Mouse (Mus musculus) ES-E14 (cell line): ENCODE data around the gene Gm9747. TPM values are rescaled to one million over a fixed set of nuclear protein-coding genes. Genes with fewer than 3 reads are reported as not detected.

Source experiments
- DNase-seq: peaks from one replicate; pipeline ENCODE4 v3.0.0-alpha.2; 2013; ENCODE audit warnings: low read depth, low spot score
- H3K27ac ChIP-seq: 2 replicates; pipeline ENCODE4 v1.5.1; 2012; ENCODE audit warnings: low read depth, mild to moderate bottlenecking, low read length, moderate library complexity, mixed read lengths; ENCODE audit not compliant: poor library complexity, insufficient read depth, severe bottlenecking
- H3K36me3 ChIP-seq: 2 replicates; pipeline ENCODE4 v1.6.1; 2012; ENCODE audit warnings: mild to moderate bottlenecking, low read length, moderate library complexity, mixed read lengths; ENCODE audit not compliant: control insufficient read depth, poor library complexity, insufficient read depth, severe bottlenecking
- H3K4me1 ChIP-seq, 2 experiments: fragments of 150-350 bp in 1 of 2; sonication (generic) in 1 of 2; 2 replicates each; pipeline ENCODE4 v1.6.1; 2012; ENCODE audit warnings: low read length in 2 of 2, mild to moderate bottlenecking in 1 of 2, mixed read lengths in 1 of 2; ENCODE audit not compliant: control insufficient read depth in 2 of 2, insufficient read depth in 2 of 2, poor library complexity in 1 of 2
- H3K4me3 ChIP-seq, 2 experiments: fragments of 150-350 bp in 1 of 2; sonication (generic) in 1 of 2; 2 replicates each; pipeline ENCODE4 v1.5.1; 2012; ENCODE audit warnings: low read length in 2 of 2, low read depth in 1 of 2, mild to moderate bottlenecking in 1 of 2, mixed read lengths in 1 of 2; ENCODE audit not compliant: insufficient read depth in 1 of 2, poor library complexity in 1 of 2, severe bottlenecking in 1 of 2
- H3K9ac ChIP-seq: 2 replicates; pipeline ENCODE4 v1.6.1; 2012; ENCODE audit warnings: low read depth, mild to moderate bottlenecking, low read length, mixed read lengths; ENCODE audit not compliant: poor library complexity, insufficient read depth, severe bottlenecking
- H3K9me3 ChIP-seq: fragments of 150-350 bp; sonication (generic); 2 replicates; pipeline ENCODE4 v1.6.1; 2012; ENCODE audit warnings: low read depth, mild to moderate bottlenecking, low read length; ENCODE audit not compliant: control insufficient read depth, insufficient read depth
- CHD2 ChIP-seq: IDR thresholded peaks from 2 replicates; pipeline ENCODE4 v1.6.1; 2014; ENCODE audit warnings: mild to moderate bottlenecking, low read depth, low read length, inconsistent platforms
- HCFC1 ChIP-seq: IDR thresholded peaks from 2 replicates; pipeline ENCODE4 v1.6.1; 2012; ENCODE audit warnings: low read length, inconsistent platforms, borderline replicate concordance; ENCODE audit not compliant: insufficient read depth
- MAFK ChIP-seq: IDR thresholded peaks from 2 replicates; pipeline ENCODE4 v1.6.1; 2014; ENCODE audit warnings: mild to moderate bottlenecking, low read depth, low read length, inconsistent platforms; ENCODE audit not compliant: insufficient read depth
- ZC3H11A ChIP-seq: IDR thresholded peaks from 2 replicates; pipeline ENCODE4 v1.6.1; 2012; ENCODE audit warnings: low read depth, mild to moderate bottlenecking, inconsistent platforms, low read length, borderline replicate concordance
- ZNF384 ChIP-seq: IDR thresholded peaks from 2 replicates; pipeline ENCODE4 v1.6.1; 2012; ENCODE audit warnings: low read depth, low read length, inconsistent platforms
- in situ Hi-C, 2 experiments: fragments of 600-800 bp; cut with MboI; formaldehyde crosslinking; loops; one replicate each; pipeline ENCODE4 v1.15.1; 2025; ENCODE audit warnings: low sequenced_read_pairs in 2 of 2, inconsistent platforms in 1 of 2; ENCODE audit not compliant: unreplicated experiment in 2 of 2
- total RNA-seq: library from RNA; depleted of rRNA; stranded (reverse); fragments of 300-350 nt; gene quantifications from 2 replicates; pipeline ENCODE4 v1.2.3, GENCODE M21; 2012

Gm9747 gene
- total RNA-seq, 1 experiment, result 0.67 TPM

DNA sequence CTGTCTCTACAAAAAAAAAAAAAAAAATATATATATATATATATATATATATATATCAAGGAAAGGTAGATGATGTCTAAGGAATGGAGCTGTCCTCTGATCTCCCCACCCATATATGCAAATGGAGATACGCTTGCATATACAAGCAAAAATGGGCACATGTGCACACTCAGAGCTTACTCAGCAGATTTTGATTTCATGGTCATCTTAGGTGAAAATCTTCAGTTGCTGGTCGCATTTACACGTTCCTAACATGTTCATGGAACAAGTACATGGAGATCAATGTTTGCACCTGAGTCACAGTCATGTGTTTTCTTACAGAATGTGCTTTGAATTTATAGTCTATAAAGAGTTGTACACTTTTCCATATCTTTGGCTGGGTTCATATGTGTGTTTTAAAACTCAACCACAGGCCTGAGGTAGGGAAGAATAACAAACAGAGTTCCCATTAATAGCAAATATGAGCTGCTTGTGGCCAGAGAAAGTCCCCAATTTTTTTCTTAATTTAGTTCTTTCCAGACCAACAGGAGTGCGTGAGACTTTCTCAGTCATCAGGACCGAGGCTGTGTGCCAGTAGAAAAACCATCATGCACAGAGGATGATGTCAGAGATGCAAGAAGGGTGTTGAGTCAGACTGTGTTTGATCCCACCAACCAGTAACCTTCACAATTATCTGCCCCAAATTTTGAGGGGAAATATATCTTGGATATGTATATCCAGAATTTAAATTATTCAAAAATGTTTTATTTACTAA lies 9.7 kb upstream of the Gm9747 start:
- no peak overlapping the region for H3K4me3 ChIP-seq
- H3K9me3 ChIP-seq, result no peaks in the 10 kb centered on the region
- TF ChIP-seq MAFK (peak; percentile 54; the same call in 1 of the 2 replicates), ZNF384 (no peak), HCFC1 (no peak)
- DNase-seq, result no peak
- in situ Hi-C loops, result no loop called here
- H3K4me1 ChIP-seq, result no peaks in the 10 kb centered on the region
- no peak overlapping the region for H3K9ac ChIP-seq
- no peaks in the 10 kb centered on the region for H3K36me3 ChIP-seq
- H3K27ac ChIP-seq, result no peak overlapping the region

DNA sequence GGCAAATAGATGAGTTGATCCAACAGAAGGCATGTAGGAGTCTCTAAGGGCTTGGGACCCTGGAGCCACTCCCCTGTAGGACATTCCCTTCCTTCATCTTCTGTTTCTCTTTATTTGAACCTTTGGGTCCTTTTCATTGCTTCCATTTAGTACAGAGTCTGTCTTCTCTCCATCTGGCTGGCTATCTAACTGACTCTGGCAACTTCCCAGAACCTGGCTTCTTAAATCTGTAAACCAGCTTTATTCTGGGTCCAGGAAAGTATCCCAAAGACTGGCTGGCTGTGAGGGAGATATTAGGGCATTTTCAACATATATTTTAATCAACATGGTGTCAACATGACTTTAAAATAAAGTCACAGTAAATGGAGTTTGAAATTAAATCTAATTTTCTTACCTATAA lies 4.1 kb upstream of the Gm9747 start:
- Histone ChIP-seq H3K36me3 (no peaks in the 10 kb centered on the region), H3K4me1 (no peaks in the 10 kb centered on the region), H3K4me3 (no peak overlapping the region), H3K9me3 (no peaks in the 10 kb centered on the region), H3K27ac (no peak overlapping the region), H3K9ac (no peak overlapping the region)
- no peak for DNase-seq
- in situ Hi-C loops, result no loop called here
- TF ChIP-seq ZC3H11A, result no peak
- no peak for TF ChIP-seq ZNF384
- TF ChIP-seq MAFK, result no peak
- TF ChIP-seq CHD2, result no peak
- no peak for TF ChIP-seq HCFC1

- TF ChIP-seq CHD2, result no peak
- no peak for TF ChIP-seq HCFC1
- no peak for TF ChIP-seq ZNF384
- no peak for TF ChIP-seq MAFK
- no peak for TF ChIP-seq ZC3H11A
- Histone ChIP-seq H3K4me1 (no peaks in the 10 kb centered on the region), H3K27ac (no peak overlapping the region), H3K9ac (no peak overlapping the region), H3K9me3 (no peaks in the 10 kb centered on the region), H3K36me3 (no peaks in the 10 kb centered on the region), H3K4me3 (no peak overlapping the region)
- no peak for DNase-seq
- in situ Hi-C loops, result no loop called here
These were observed 1.7 kb downstream of the Gm9747 start for GRCm38 (mm10) chr1:82234616-82235015.

GRCm38 (mm10) chr1:82235455-82236104 lies 2.7 kb downstream of the Gm9747 start:
- in situ Hi-C loops, result no loop called here
- TF ChIP-seq HCFC1, result no peak
- no peak overlapping the region for H3K27ac ChIP-seq

DNA sequence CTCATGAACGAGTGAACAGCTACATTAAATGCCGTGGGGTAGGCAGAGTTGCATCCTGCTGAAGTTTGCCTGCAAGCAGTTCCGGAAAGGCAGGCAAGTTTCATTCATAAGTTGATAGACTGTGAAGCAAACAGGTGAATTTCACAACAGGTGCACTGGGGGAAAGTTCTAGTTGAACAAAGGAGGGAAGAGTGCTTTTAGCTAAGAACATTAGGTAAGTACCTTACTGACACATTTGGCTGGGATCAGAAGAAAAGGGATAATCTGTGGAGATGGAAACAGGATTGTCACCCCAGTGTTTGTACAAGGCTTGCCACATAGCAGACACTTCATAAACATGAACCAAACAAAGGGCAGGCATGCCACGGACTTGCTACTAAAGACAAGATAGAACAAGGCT lies 5.3 kb downstream of the Gm9747 start:
- no peak overlapping the region for H3K4me3 ChIP-seq
- TF ChIP-seq HCFC1, result no peak
- no peak for TF ChIP-seq CHD2
- TF ChIP-seq ZC3H11A, result no peak
- TF ChIP-seq MAFK, result no peak
- TF ChIP-seq ZNF384, result no peak
- no peaks in the 10 kb centered on the region for H3K4me1 ChIP-seq
- H3K9me3 ChIP-seq, result no peaks in the 10 kb centered on the region
- no peak overlapping the region for H3K9ac ChIP-seq
- no peak for DNase-seq
- no peaks in the 10 kb centered on the region for H3K36me3 ChIP-seq
- in situ Hi-C loops, result no loop called here
- H3K27ac ChIP-seq, result no peak overlapping the region

More at GRCm38 (mm10) chr1:82235455-82236104, 2.7 kb downstream of the Gm9747 start:
- Histone ChIP-seq H3K4me3 (no peak overlapping the region), H3K9ac (no peak overlapping the region), H3K4me1 (no peaks in the 10 kb centered on the region), H3K9me3 (no peaks in the 10 kb centered on the region), H3K36me3 (no peaks in the 10 kb centered on the region)
- DNase-seq, result no peak
